In the genomic region with DNA sequence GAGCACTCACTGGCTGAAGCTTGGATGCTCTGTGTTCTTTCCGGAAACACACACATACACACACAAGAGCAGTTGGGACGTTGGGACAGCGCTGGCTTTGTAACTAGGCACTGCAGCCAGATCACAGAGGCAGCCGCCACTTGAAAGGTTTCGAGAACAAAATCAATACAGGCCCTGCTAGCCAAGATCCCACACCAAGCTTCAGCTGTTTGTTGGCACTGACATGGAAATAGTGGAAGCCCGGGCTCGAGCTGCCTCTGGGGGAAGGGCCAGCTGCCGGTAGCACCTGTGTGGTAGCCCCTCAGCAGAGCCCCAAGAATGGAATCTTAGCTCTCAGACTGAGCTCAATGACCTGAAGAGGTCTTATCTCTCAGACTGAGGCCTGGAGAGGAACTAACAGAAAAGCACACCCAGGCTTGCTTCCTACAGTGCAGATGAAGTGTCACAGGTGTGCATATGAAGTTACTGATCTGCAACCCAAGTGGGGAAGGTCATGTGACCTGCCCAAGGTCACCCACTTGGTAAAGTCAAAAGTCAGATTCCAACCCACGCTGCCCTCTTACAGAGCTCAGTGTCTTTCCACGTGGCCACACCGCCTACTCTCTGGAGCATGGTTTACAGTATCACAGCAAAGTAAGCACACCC, we compare ENCODE assay signal across 7 mouse cellular contexts.
DNase-seq lines count a peak whose midpoint lies in the region.

No protein-coding gene starts in this region.

- DNase-seq in ES-CJ7 (ENCODE audit: low read depth, low spot score) (peak; percentile 49), ZHBTc4 (ENCODE audit: low read depth, low spot score) (peak; percentile 55), adipocyte (ENCODE audit: low spot score) (no peak)
- DNase-seq in layer of hippocampus, postnatal 14 days (ENCODE audit: low spot score in 2 of 2) = peak; percentile 41 to 81
- peak; percentile 50 for DNase-seq in lung, postnatal 10 days
- no peak for DNase-seq in urinary bladder, postnatal 4 days (ENCODE audit: low spot score in 2 of 2)
- DNase-seq in gastrocnemius, adult 18-20 months (ENCODE audit: low spot score) = no peak

Comparison
In these comparisons a context has a peak if more than half of its experiments do, and no peak if none do; other contexts are left out.
1. DNase-seq: peak in ES-CJ7 (single experiment), ZHBTc4 (single experiment), layer of hippocampus, postnatal 14 days (2 of 2) and lung, postnatal 10 days (single experiment); none in adipocyte (single experiment), urinary bladder, postnatal 4 days (0 of 2) and gastrocnemius, adult 18-20 months (single experiment).